ENCODE assay signal across 8 mouse cellular contexts in genomic region chr11:72607469-72608070, GRCm38 (mm10). TPM values are rescaled to one million over a fixed set of nuclear protein-coding genes. Genes with fewer than 3 reads are reported as not detected.
DNase-seq lines count a peak whose midpoint lies in the region; ATAC-seq and TF ChIP-seq lines count a peak whose summit lies in the region.

No protein-coding gene starts in this region.

- H3K27ac ChIP-seq in MEL (ENCODE audit: control insufficient read depth, low read depth, low read length) = peak overlapping the region; percentile 88
- peak overlapping the region; percentile 95 for H3K27ac ChIP-seq in forebrain, postnatal 0 days (ENCODE audit: low read depth, low read length)
- H3K27ac ChIP-seq in hindbrain, embryonic 11.5 days (ENCODE audit: low read depth, low read length) = peak overlapping the region; percentile 99
- peak overlapping the region; percentile 98 for H3K27ac ChIP-seq in left cerebral cortex, adult 2 months

- peak overlapping the region; percentile 54 for H3K4me2 ChIP-seq in forebrain, postnatal 0 days (ENCODE audit: low read depth)
- peak overlapping the region; percentile 12 for H3K4me2 ChIP-seq in hindbrain, embryonic 11.5 days (replicated peaks; ENCODE audit: low read depth, low read length)

- peak in 1 of 2 experiments; percentile 13; a peak in 1 of 4 replicates for TF ChIP-seq POLR2A in MEL (IDR thresholded peaks at IDR 0.05; ENCODE audit: control insufficient read depth in 1 of 2, insufficient read depth in 1 of 2, low read depth in 1 of 2, low read length in 2 of 2, poor library complexity in 1 of 2)

- H3K36me3 ChIP-seq in MEL (ENCODE audit: control insufficient read depth in 1 of 2, insufficient read depth in 2 of 2, low read length in 2 of 2) = peaks cover 0 to 29% of the 10 kb centered on the region in 2 experiments; a peak in 2 of 4 replicates
- no peaks in the 10 kb centered on the region for H3K36me3 ChIP-seq in forebrain, postnatal 0 days (ENCODE audit: insufficient read depth)
- H3K36me3 ChIP-seq in hindbrain, embryonic 11.5 days (ENCODE audit: control insufficient read depth, insufficient read depth, low read length) = no peaks in the 10 kb centered on the region

- peak in 1 of 2 experiments; percentile 16; a peak in 2 of 4 replicates for TF ChIP-seq EP300 in MEL (IDR thresholded peaks at IDR 0.05; ENCODE audit: low read depth in 1 of 2, low read length in 2 of 2)

- peak overlapping the region; percentile 98 for H3K9ac ChIP-seq in MEL (ENCODE audit: control insufficient read depth, low read depth, low read length, poor library complexity, severe bottlenecking)
- H3K9ac ChIP-seq in forebrain, postnatal 0 days = peak overlapping the region; percentile 90
- peak overlapping the region; percentile 99 for H3K9ac ChIP-seq in hindbrain, embryonic 11.5 days (ENCODE audit: low read depth, low read length)

- intact Hi-C loops in left cerebral cortex, adult 2 months (cut with DNase I) = loop anchor here (2.0 to 5.0 kb wide), 3 partner anchors 83 to 190 kb away; partner anchors contain the start of genes Ankfy1, Cyb5d2 and Zzef1

- H3K4me1 ChIP-seq in MEL (ENCODE audit: control insufficient read depth in 1 of 2, insufficient read depth in 2 of 2, low read length in 2 of 2) = peaks cover 11 to 25% of the 10 kb centered on the region in 2 experiments
- no peaks in the 10 kb centered on the region for H3K4me1 ChIP-seq in forebrain, postnatal 0 days (ENCODE audit: insufficient read depth)
- H3K4me1 ChIP-seq in hindbrain, embryonic 11.5 days (replicated peaks; ENCODE audit: control insufficient read depth, insufficient read depth, low read length) = peaks cover 2% of the 10 kb centered on the region; the same call in 1 of the 2 replicates

- peak overlapping the region; percentile 66 to 70 for H3K4me3 ChIP-seq in MEL (ENCODE audit: control insufficient read depth in 1 of 2, insufficient read depth in 1 of 2, low read depth in 2 of 2, low read length in 2 of 2)
- peak overlapping the region; percentile 97 for H3K4me3 ChIP-seq in forebrain, postnatal 0 days (ENCODE audit: low read depth, low read length)
- H3K4me3 ChIP-seq in hindbrain, embryonic 11.5 days (ENCODE audit: low read depth, low read length) = peak overlapping the region; percentile 99
- peak overlapping the region; percentile 79 for H3K4me3 ChIP-seq in left cerebral cortex, adult 2 months

- TF ChIP-seq RAD21 in MEL (IDR thresholded peaks at IDR 0.05; ENCODE audit: low read depth, low read length) = no peak

- WGBS in forebrain, postnatal 0 days = under 1% methylated on average over 71 of the region's 79 CpGs
- under 1% methylated on average over 68 of the region's 79 CpGs for WGBS in hindbrain, embryonic 11.5 days

- no peak for TF ChIP-seq CTCF in MEL (IDR thresholded peaks at IDR 0.05 in 2 of 3, conservative IDR thresholded peaks at IDR 0.05 in 1 of 3; ENCODE audit: control insufficient read depth in 1 of 3, insufficient read depth in 1 of 3, low read depth in 2 of 3, low read length in 3 of 3, poor library complexity in 1 of 3, severe bottlenecking in 1 of 3)
- TF ChIP-seq CTCF in forebrain, postnatal 0 days (IDR thresholded peaks at IDR 0.05; ENCODE audit: low read depth) = no peak
- no peak for TF ChIP-seq CTCF in left cerebral cortex, adult 2 months (IDR thresholded peaks at IDR 0.05)

- H3K9me3 ChIP-seq in MEL (replicated peaks; ENCODE audit: insufficient read depth, low read length) = no peaks in the 10 kb centered on the region
- no peaks in the 10 kb centered on the region for H3K9me3 ChIP-seq in forebrain, postnatal 0 days (ENCODE audit: low read length)
- no peaks in the 10 kb centered on the region for H3K9me3 ChIP-seq in hindbrain, embryonic 11.5 days (ENCODE audit: control insufficient read depth, low read length)

- DNase-seq in MEL (ENCODE audit: low read depth, low spot score) = no peak
- peak; percentile 12 for DNase-seq in brain, embryonic 18.5 days (ENCODE audit: low read depth, low spot score)
- no peak for DNase-seq in forebrain, postnatal 0 days
- peak; percentile 85 for DNase-seq in hindbrain, embryonic 11.5 days (ENCODE audit: low spot score)
- peak; percentile 55 to 74 for DNase-seq in left cerebral cortex, adult 2 months (ENCODE audit: extremely low spot score in 1 of 2, low spot score in 2 of 2)
- DNase-seq in right cerebral cortex, postnatal 10 days (ENCODE audit: low spot score in 2 of 2) = peak; percentile 71 to 76
- DNase-seq in T-cell, adult 2 months (ENCODE audit: low spot score) = no peak

- peaks cover 42% of the 10 kb centered on the region for H3K79me2 ChIP-seq in MEL (ENCODE audit: control insufficient read depth, insufficient read depth, low read length, poor library complexity)

- ATAC-seq in forebrain, postnatal 0 days = peak; percentile 23
- ATAC-seq in hindbrain, embryonic 11.5 days (ENCODE audit: low FRiP score) = peak; percentile 77
- ATAC-seq in megakaryocyte, adult 5-6 weeks (ENCODE audit: poor library complexity, severe bottlenecking) = peak; percentile 61

- no peaks in the 10 kb centered on the region for H3K27me3 ChIP-seq in MEL (ENCODE audit: control insufficient read depth in 1 of 2, insufficient read depth in 2 of 2, low read length in 2 of 2)
- no peaks in the 10 kb centered on the region for H3K27me3 ChIP-seq in forebrain, postnatal 0 days (ENCODE audit: insufficient read depth, low read length)
- no peaks in the 10 kb centered on the region for H3K27me3 ChIP-seq in hindbrain, embryonic 11.5 days (ENCODE audit: control insufficient read depth, insufficient read depth, low read length)

TF ChIP-seq in MEL, 35 proteins besides CTCF, POLR2A, EP300 and RAD21 (continues in another document):
- peak; percentile 35; the same call in 1 of the 2 replicates for TF ChIP-seq ELF1 (IDR thresholded peaks at IDR 0.05; ENCODE audit: low read depth, low read length)
- TF ChIP-seq ZNF384 (IDR thresholded peaks at IDR 0.05; ENCODE audit: low read depth, low read length) = no peak
- peak; percentile 61; the same call in 1 of the 2 replicates for TF ChIP-seq CHD1 (IDR thresholded peaks at IDR 0.05; ENCODE audit: low read depth, low read length)
- TF ChIP-seq USF1 (IDR thresholded peaks at IDR 0.05; ENCODE audit: low read depth, low read length) = no peak
- peak; percentile 87 for TF ChIP-seq MAZ (IDR thresholded peaks at IDR 0.05; ENCODE audit: low read depth, low read length)
- peak; percentile 32 for TF ChIP-seq MAX (IDR thresholded peaks at IDR 0.05; ENCODE audit: low read length)
- TF ChIP-seq UBTF (IDR thresholded peaks at IDR 0.05; ENCODE audit: borderline replicate concordance, insufficient read depth, low read depth, low read length) = 0 out of 2 replicates have a peak, but pooled peaks have one; percentile 67
- no peak for TF ChIP-seq HCFC1 (IDR thresholded peaks at IDR 0.05; ENCODE audit: low read depth, low read length)
- no peak; the same call in 1 of the 2 replicates for TF ChIP-seq E2F4 (IDR thresholded peaks at IDR 0.05; ENCODE audit: borderline replicate concordance, low read depth, low read length)
- no peak; the same call in 1 of the 2 replicates for TF ChIP-seq NRF1 (IDR thresholded peaks at IDR 0.05; ENCODE audit: insufficient read depth, low read depth, low read length, poor library complexity, severe bottlenecking)
- no peak for TF ChIP-seq MYB (IDR thresholded peaks at IDR 0.05; ENCODE audit: low read depth, low read length)
- peak; percentile 42; the same call in 1 of the 2 replicates for TF ChIP-seq CHD2 (IDR thresholded peaks at IDR 0.05; ENCODE audit: low read length)
- no peak for TF ChIP-seq ZMIZ1 (IDR thresholded peaks at IDR 0.05; ENCODE audit: low read depth, low read length)
- TF ChIP-seq POLR2AphosphoS5 (IDR thresholded peaks at IDR 0.05; ENCODE audit: borderline replicate concordance, low read depth, low read length) = no peak
- no peak for TF ChIP-seq TBP (IDR thresholded peaks at IDR 0.05; ENCODE audit: low read depth, low read length)
- no peak for TF ChIP-seq MYC (IDR thresholded peaks at IDR 0.05; ENCODE audit: low read depth, low read length)
- TF ChIP-seq SIN3A (IDR thresholded peaks at IDR 0.05; ENCODE audit: low read length) = no peak
- TF ChIP-seq GATA1 (IDR thresholded peaks at IDR 0.05; ENCODE audit: low read depth, low read length) = no peak
- TF ChIP-seq KAT2A (conservative IDR thresholded peaks at IDR 0.05; ENCODE audit: low read depth, low read length) = no peak; the same call in 1 of the 2 replicates
- no peak for TF ChIP-seq NELFE (IDR thresholded peaks at IDR 0.05; ENCODE audit: low read depth, low read length)
- TF ChIP-seq ZKSCAN1 (IDR thresholded peaks at IDR 0.05; ENCODE audit: low read depth, low read length) = no peak
- TF ChIP-seq TCF12 (IDR thresholded peaks at IDR 0.05; ENCODE audit: low read depth, low read length) = peak; percentile 64
- no peak for TF ChIP-seq MEF2A (IDR thresholded peaks at IDR 0.05; ENCODE audit: extremely low read depth, insufficient replicate concordance, low read depth, low read length, poor library complexity, severe bottlenecking)
- no peak for TF ChIP-seq RCOR1 (IDR thresholded peaks at IDR 0.05; ENCODE audit: low read depth, low read length)
- no peak for TF ChIP-seq GABPA (IDR thresholded peaks at IDR 0.05; ENCODE audit: low read depth, low read length)

RNA-seq across cellular contexts. Expression of gene Ube2g1, which starts 0.5 kb away (rescaled TPM):
- total RNA-seq in MEL (2012; rRNA removed) = 26.6 and 29.2 TPM in 2 replicates
- 10 to 100 TPM; 38.0 to 38.1 TPM for polyA plus RNA-seq in MEL (2012; ENCODE audit: insufficient read depth in 1 of 2, insufficient read length in 2 of 2, low read depth in 1 of 2, low replicate concordance in 2 of 2, missing spikeins in 1 of 2)
- total RNA-seq in forebrain, postnatal 0 days (2014; rRNA removed) = 56.4 and 61.2 TPM in 2 replicates
- polyA plus RNA-seq in forebrain, postnatal 0 days (2015; fragmentation: Nextera tagmentation; extraction: Ambion mirVana) = 76.8 and 82.1 TPM in 2 replicates
- 127 and 131 TPM in 2 replicates for polyA plus RNA-seq in hindbrain, embryonic 11.5 days (2014; fragmentation: Nextera tagmentation; extraction: Ambion mirVana)
- total RNA-seq in left cerebral cortex, adult 2 months (2021) = 10 to 100 TPM; 51.2 to 52.2 TPM
- total RNA-seq in megakaryocyte, adult 5-6 weeks (2015) = 36.3 and 41.5 TPM in 2 replicates
- total RNA-seq in megakaryocyte, adult 5-6 weeks (2017) = 22.4 and 28.0 TPM in 2 replicates

RNA-seq across cellular contexts. Expression of gene Spns3, which starts 57.3 kb away (rescaled TPM):
- 5.2 and 10.6 TPM in 2 replicates for total RNA-seq in MEL (2012; rRNA removed)
- 10 to 100 TPM in 1 of 2 experiments, not detected in 1; 12.7 TPM for polyA plus RNA-seq in MEL (2012; ENCODE audit: insufficient read depth in 1 of 2, insufficient read length in 2 of 2, low read depth in 1 of 2, low replicate concordance in 2 of 2, missing spikeins in 1 of 2)
- 0.15 TPM in 1 of 2 replicates, not detected in the other for total RNA-seq in forebrain, postnatal 0 days (2014; rRNA removed)
- 0.06 and 0.07 TPM in 2 replicates for polyA plus RNA-seq in forebrain, postnatal 0 days (2015; fragmentation: Nextera tagmentation; extraction: Ambion mirVana)
- polyA plus RNA-seq in hindbrain, embryonic 11.5 days (2014; fragmentation: Nextera tagmentation; extraction: Ambion mirVana) = not detected in 2 replicates
- under 1 TPM; 0.38 to 0.47 TPM for total RNA-seq in left cerebral cortex, adult 2 months (2021)
- 4.7 and 5.4 TPM in 2 replicates for total RNA-seq in megakaryocyte, adult 5-6 weeks (2015)
- total RNA-seq in megakaryocyte, adult 5-6 weeks (2017) = 4.3 and 6.4 TPM in 2 replicates

Comparison
In these comparisons a context has a peak if more than half of its experiments do, and no peak if none do; other contexts are left out.
1. DNase-seq: peak in brain, embryonic 18.5 days (single experiment), hindbrain, embryonic 11.5 days (single experiment), left cerebral cortex, adult 2 months (2 of 2) and right cerebral cortex, postnatal 10 days (2 of 2); none in MEL (single experiment), forebrain, postnatal 0 days (single experiment) and T-cell, adult 2 months (single experiment).
2. ATAC-seq: peak in every context shown above with its lines; median percentile 77 in hindbrain, embryonic 11.5 days; 61 in megakaryocyte, adult 5-6 weeks; 23 in forebrain, postnatal 0 days.
3. Peak in every context shown above with its lines, with median percentiles within 50 percentile points of each other: H3K27ac ChIP-seq, H3K4me3 ChIP-seq and H3K9ac ChIP-seq.